7 mouse cellular contexts compared by ENCODE assay signal in genomic region chr8:107150404-107151157, GRCm38 (mm10). TPM values are rescaled to one million over a fixed set of nuclear protein-coding genes. Genes with fewer than 3 reads are reported as not detected.
DNase-seq lines count a peak whose midpoint lies in the region; ATAC-seq lines count a peak whose summit lies in the region.

Gene Cyb5b (plus strand): TSS chr8:107150640.

- H3K4me1 ChIP-seq in embryonic facial prominence, embryonic 10.5 days = peaks cover 14% of the 10 kb centered on the region
- H3K4me1 ChIP-seq in limb, embryonic 10.5 days = peaks cover 14% of the 10 kb centered on the region
- peaks cover 12% of the 10 kb centered on the region for H3K4me1 ChIP-seq in midbrain, embryonic 13.5 days (replicated peaks)

- peak; percentile 96 for DNase-seq in adrenal gland, postnatal 10 days
- DNase-seq in embryonic facial prominence, embryonic 10.5 days (ENCODE audit: low spot score) = peak; percentile 96
- peak; percentile 95 for DNase-seq in kidney, adult 11 months
- peak; percentile 95 for DNase-seq in limb, embryonic 10.5 days (ENCODE audit: low spot score)
- peak; percentile 81 for DNase-seq in spleen, adult 12 weeks (ENCODE audit: low spot score)

- peak within 1 kb of the TSS; percentile 91 for H3K27ac ChIP-seq in embryonic facial prominence, embryonic 10.5 days (replicated peaks)
- H3K27ac ChIP-seq in limb, embryonic 10.5 days = peak within 1 kb of the TSS; percentile 90
- H3K27ac ChIP-seq in midbrain, embryonic 13.5 days = peak within 1 kb of the TSS; percentile 79

- H3K4me2 ChIP-seq in midbrain, embryonic 13.5 days (replicated peaks) = peak within 1 kb of the TSS; percentile 71

- no peaks in the 10 kb centered on the region; the same call in 1 of the 2 replicates for H3K9me3 ChIP-seq in embryonic facial prominence, embryonic 10.5 days
- H3K9me3 ChIP-seq in limb, embryonic 10.5 days (replicated peaks) = no peaks in the 10 kb centered on the region
- H3K9me3 ChIP-seq in midbrain, embryonic 13.5 days = no peaks in the 10 kb centered on the region

- peak within 1 kb of the TSS; percentile 89 for H3K9ac ChIP-seq in midbrain, embryonic 13.5 days (replicated peaks)

- peak within 1 kb of the TSS; percentile 76 for H3K4me3 ChIP-seq in embryonic facial prominence, embryonic 10.5 days
- peak within 1 kb of the TSS; percentile 84 for H3K4me3 ChIP-seq in limb, embryonic 10.5 days
- H3K4me3 ChIP-seq in midbrain, embryonic 13.5 days (replicated peaks) = peak within 1 kb of the TSS; percentile 84

- H3K27me3 ChIP-seq in embryonic facial prominence, embryonic 10.5 days (replicated peaks; ENCODE audit: low read depth, poor library complexity, severe bottlenecking) = no peaks in the 10 kb centered on the region
- H3K27me3 ChIP-seq in limb, embryonic 10.5 days (ENCODE audit: low read depth, poor library complexity, severe bottlenecking) = no peaks in the 10 kb centered on the region
- H3K27me3 ChIP-seq in midbrain, embryonic 13.5 days = no peaks in the 10 kb centered on the region

- peaks cover 41% of the 10 kb centered on the region for H3K36me3 ChIP-seq in embryonic facial prominence, embryonic 10.5 days (replicated peaks)
- peaks cover 39% of the 10 kb centered on the region for H3K36me3 ChIP-seq in limb, embryonic 10.5 days
- peaks cover 28% of the 10 kb centered on the region for H3K36me3 ChIP-seq in midbrain, embryonic 13.5 days

- 1% methylated on average over 65 of the region's 65 CpGs for WGBS in embryonic facial prominence, embryonic 10.5 days
- under 1% methylated on average over 65 of the region's 65 CpGs for WGBS in limb, embryonic 10.5 days
- WGBS in midbrain, embryonic 13.5 days = 2% methylated on average over 62 of the region's 65 CpGs

- peak; percentile 96 for ATAC-seq in granulocyte monocyte progenitor cell, adult 5-6 weeks (replicated peaks; ENCODE audit: poor library complexity, severe bottlenecking)
- ATAC-seq in midbrain, embryonic 13.5 days = peak; percentile 99

RNA-seq across cellular contexts. Expression of gene Cyb5b, which starts in this region (rescaled TPM):
- 100 to 1,000 TPM; 216 to 248 TPM for total RNA-seq in adrenal gland, postnatal 10 days (2021)
- polyA plus RNA-seq in embryonic facial prominence, embryonic 10.5 days (2016; fragmentation: Nextera tagmentation; extraction: Ambion mirVana) = 138 and 149 TPM in 2 replicates
- total RNA-seq in granulocyte monocyte progenitor cell, adult 5-6 weeks (2014; fragmentation: Nextera tagmentation) = 64.4 and 68.5 TPM in 2 replicates
- total RNA-seq in granulocyte monocyte progenitor cell, adult 5-6 weeks (2017) = 59.0 and 67.4 TPM in 2 replicates
- polyA plus RNA-seq in limb, embryonic 10.5 days (2016; fragmentation: Nextera tagmentation; extraction: Ambion mirVana) = 126 and 128 TPM in 2 replicates
- polyA plus RNA-seq in midbrain, embryonic 13.5 days (2015; fragmentation: Nextera tagmentation; extraction: Ambion mirVana) = 114 and 116 TPM in 2 replicates

Comparison
In these comparisons a context has a peak if more than half of its experiments do, and no peak if none do; other contexts are left out.
1. Peak in every context shown above with its lines: DNase-seq, ATAC-seq, H3K4me3 ChIP-seq and H3K27ac ChIP-seq.